Mouse (Mus musculus) frontal cortex, postnatal 25 days (tissue): ENCODE measurements around the gene Inpp5a.
"Not testable (repeated sequence)": the region's sequence is repeated elsewhere in the genome, so short reads cannot be mapped to it uniquely, and the experiment has no call there.

Experiments
- DNase-seq, 2 experiments: peaks; one replicate each; pipeline ENCODE4 v3.0.0; 2022; ENCODE audit warnings: low spot score in 2 of 2

Inpp5a gene

GRCm38 (mm10) chr7:139399572-139399971 is 10.7 kb downstream of the Inpp5a start:
- DNase-seq, result no peak

- no peak for DNase-seq
Observed at GRCm38 (mm10) chr7:139399977-139400685, 11.2 kb downstream of the Inpp5a start.

GRCm38 (mm10) chr7:139400926-139401325 is 12.0 kb downstream of the Inpp5a start:
- DNase-seq, result no peak

- no peak for DNase-seq
Observed at GRCm38 (mm10) chr7:139401791-139402190, 12.9 kb downstream of the Inpp5a start.

GRCm38 (mm10) chr7:139402721-139403120 is 13.8 kb downstream of the Inpp5a start:
- DNase-seq, result no peak

GRCm38 (mm10) chr7:139406581-139406980 is 17.7 kb downstream of the Inpp5a start:
- no peak for DNase-seq

- DNase-seq, result no peak
Observed at GRCm38 (mm10) chr7:139407966-139408365, 19.1 kb downstream of the Inpp5a start.

GRCm38 (mm10) chr7:139409903-139410302 is 21.0 kb downstream of the Inpp5a start:
- no peak for DNase-seq

GRCm38 (mm10) chr7:139412223-139412950 is 23.5 kb downstream of the Inpp5a start:
- no peak for DNase-seq

- DNase-seq, result no peak
Observed at GRCm38 (mm10) chr7:139413400-139413799, 24.5 kb downstream of the Inpp5a start.

GRCm38 (mm10) chr7:139415616-139416225 is 26.8 kb downstream of the Inpp5a start:
- DNase-seq, result no peak

- DNase-seq, result no peak
Observed at GRCm38 (mm10) chr7:139418371-139418770, 29.5 kb downstream of the Inpp5a start.

GRCm38 (mm10) chr7:139422827-139423226 is 33.9 kb downstream of the Inpp5a start:
- DNase-seq, result no peak

- no peak for DNase-seq
Observed at GRCm38 (mm10) chr7:139434095-139434830, 45.4 kb downstream of the Inpp5a start.

- not testable (repeated sequence) for DNase-seq
Observed at GRCm38 (mm10) chr7:139434931-139435330, 46.0 kb downstream of the Inpp5a start.

- no peak for DNase-seq
Observed at GRCm38 (mm10) chr7:139435749-139436148, 46.8 kb downstream of the Inpp5a start.

GRCm38 (mm10) chr7:139436951-139437350 is 48.0 kb downstream of the Inpp5a start:
- no peak for DNase-seq

GRCm38 (mm10) chr7:139437471-139437870 is 48.6 kb downstream of the Inpp5a start:
- no peak for DNase-seq

- DNase-seq, result no peak
Observed at GRCm38 (mm10) chr7:139437926-139438600, 49.2 kb downstream of the Inpp5a start.

- no peak for DNase-seq
Observed at GRCm38 (mm10) chr7:139438601-139438945, 49.7 kb downstream of the Inpp5a start.

- DNase-seq, result no peak
Observed at GRCm38 (mm10) chr7:139439031-139439430, 50.1 kb downstream of the Inpp5a start.
